Mouse (Mus musculus): ENCODE measurements around the gene Unc50. TPM values are rescaled to one million over a fixed set of nuclear protein-coding genes. Genes with fewer than 3 reads are reported as not detected.

The Unc50 gene
- polyA plus RNA-seq, 1 experiment, result 82.8 TPM

DNA sequence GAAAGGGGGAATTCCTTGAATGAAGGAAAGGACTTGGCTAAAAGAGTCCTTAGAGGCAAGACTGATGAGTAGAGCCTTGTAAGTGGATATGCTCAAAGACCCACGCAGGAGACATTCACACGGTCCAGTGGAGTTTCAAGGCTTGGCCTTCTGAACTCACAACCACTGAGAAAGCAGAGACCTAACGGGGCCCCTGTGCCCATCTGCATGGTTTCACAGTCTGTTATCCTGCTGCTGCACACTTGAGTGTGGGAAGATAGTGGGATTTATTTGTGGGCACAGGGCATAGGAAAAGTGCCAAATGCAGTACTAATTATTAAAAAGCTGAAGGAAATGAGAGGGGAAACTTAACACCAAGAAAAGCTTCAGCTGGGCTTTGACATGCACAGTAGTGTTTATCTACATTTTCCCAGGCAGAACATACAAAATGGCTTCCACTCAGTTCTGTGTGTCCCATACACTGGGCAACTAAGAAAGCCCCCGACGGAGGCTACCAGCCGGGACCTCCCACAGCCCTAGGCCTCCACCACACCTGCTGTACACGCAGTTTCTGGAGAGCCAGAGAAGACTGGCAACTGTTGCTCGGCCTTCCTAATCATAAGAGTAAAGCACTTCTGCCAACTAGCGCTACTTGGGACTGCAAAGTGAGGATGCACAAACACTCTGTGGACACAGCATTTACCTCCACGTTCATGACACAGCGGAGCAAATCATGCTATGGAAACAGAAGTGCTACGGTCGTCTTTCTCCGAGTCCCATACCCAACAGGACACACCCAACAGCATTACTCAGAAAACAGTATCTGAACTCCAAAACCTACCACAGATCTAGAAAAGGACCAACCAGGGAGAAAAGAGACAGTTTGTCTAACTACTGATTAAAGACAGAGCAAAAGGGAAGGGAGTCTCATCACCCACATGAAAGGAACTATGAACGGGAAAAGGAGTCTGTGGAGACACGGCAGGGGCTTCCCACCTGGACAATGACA is 13.2 kb downstream of the Unc50 start:
- H3K4me3 ChIP-seq (ENCODE audit: insufficient read depth, low read length), result no peak overlapping the region
- no peaks in the 10 kb centered on the region for H3K4me1 ChIP-seq (ENCODE audit: control insufficient read depth, insufficient read depth, low read length)
- no peak overlapping the region for H3K27ac ChIP-seq (ENCODE audit: insufficient read depth, low read length)
- TF ChIP-seq CTCF (IDR thresholded peaks at IDR 0.05; ENCODE audit: borderline replicate concordance, insufficient read depth, low read length) (no peak), POLR2A (IDR thresholded peaks at IDR 0.05; ENCODE audit: low read depth, low read length) (no peak)

DNA sequence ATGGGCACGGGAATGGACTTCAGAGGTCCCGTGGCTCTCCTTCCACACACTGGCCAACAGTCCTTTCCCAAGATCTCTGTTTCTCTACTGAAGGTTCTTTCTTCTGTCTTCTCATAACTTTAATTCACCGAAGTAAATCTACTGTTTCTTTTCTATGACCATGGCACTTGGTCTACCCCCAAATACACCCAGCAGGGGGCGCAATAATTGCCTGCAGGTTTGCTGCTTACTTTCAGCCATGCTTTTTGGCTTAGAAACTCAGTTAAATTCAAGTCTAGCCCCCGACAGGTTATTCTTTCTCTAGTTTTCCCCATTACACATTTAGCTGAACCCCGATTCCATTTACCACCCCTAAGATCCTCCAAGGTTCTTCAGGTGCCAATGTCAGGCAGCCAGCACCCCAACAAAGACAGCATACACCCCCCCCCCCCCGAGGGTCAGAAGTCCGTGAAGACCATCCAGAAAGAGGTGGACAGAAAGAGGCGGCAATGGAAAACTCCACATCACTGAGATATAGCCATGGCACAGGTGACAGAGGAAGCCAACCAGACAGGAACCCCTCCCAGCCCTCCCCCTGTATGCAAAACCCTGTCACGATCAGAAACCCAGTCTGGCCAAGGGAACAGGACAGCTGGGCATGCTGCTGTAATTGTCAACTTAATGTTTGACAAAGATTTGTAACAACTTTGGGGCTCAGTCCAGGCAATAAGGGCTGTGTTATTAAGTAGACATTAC is 18.6 kb downstream of the Unc50 start:
- no peak for TF ChIP-seq CTCF (IDR thresholded peaks at IDR 0.05; ENCODE audit: borderline replicate concordance, insufficient read depth, low read length)
- no peak overlapping the region for H3K27ac ChIP-seq (ENCODE audit: insufficient read depth, low read length)
- H3K4me1 ChIP-seq (ENCODE audit: control insufficient read depth, insufficient read depth, low read length), result no peaks in the 10 kb centered on the region
- H3K4me3 ChIP-seq (ENCODE audit: insufficient read depth, low read length), result no peak overlapping the region

DNA sequence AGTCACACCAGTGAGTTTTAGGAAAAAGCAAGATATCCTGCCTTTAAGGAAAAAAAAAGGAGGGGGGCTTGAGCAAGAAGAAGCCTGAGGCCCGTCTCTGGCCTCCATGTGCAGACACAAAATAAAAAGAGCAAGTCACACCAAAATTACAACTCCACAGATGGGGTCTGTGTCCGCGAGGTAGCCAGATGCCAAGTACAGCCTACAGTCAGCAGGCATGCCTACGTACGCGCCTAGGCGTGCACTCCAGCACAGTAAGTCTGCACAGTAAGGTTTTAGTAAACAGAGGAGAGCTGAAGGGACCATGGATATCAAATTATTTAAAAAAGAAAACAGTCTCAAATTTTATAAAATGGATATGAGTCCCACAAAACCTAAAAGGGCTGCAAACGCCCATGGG is 21.3 kb downstream of the Unc50 start:
- Histone ChIP-seq H3K27ac (ENCODE audit: insufficient read depth, low read length) (no peak overlapping the region), H3K4me3 (ENCODE audit: insufficient read depth, low read length) (no peak overlapping the region), H3K4me1 (ENCODE audit: control insufficient read depth, insufficient read depth, low read length) (no peaks in the 10 kb centered on the region)
- TF ChIP-seq POLR2A (IDR thresholded peaks at IDR 0.05; ENCODE audit: low read depth, low read length), result no peak
- no peak for TF ChIP-seq CTCF (IDR thresholded peaks at IDR 0.05; ENCODE audit: borderline replicate concordance, insufficient read depth, low read length)

DNA sequence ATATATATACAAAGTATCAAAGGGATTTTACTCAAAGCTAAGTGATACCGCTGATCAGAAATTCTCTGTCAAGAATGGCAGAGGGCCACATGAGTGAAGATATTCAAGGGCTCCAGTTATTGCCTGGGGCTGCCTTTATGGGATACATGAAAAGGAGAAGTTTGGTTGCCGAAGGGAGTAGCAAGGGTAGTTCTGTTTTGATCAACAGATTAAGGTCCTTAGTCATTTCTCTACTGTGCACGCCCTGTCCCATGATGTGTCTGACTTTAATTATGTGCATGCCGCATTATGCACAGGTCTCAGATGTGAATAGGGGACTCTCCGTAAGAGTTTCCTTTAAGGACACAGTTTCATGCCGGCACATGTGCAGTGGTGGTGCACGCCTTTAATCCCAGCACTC is 27.6 kb downstream of the Unc50 start:
- no peak overlapping the region for H3K4me3 ChIP-seq (ENCODE audit: insufficient read depth, low read length)
- no peaks in the 10 kb centered on the region for H3K4me1 ChIP-seq (ENCODE audit: control insufficient read depth, insufficient read depth, low read length)
- TF ChIP-seq POLR2A (IDR thresholded peaks at IDR 0.05; ENCODE audit: low read depth, low read length), result no peak
- TF ChIP-seq CTCF (IDR thresholded peaks at IDR 0.05; ENCODE audit: borderline replicate concordance, insufficient read depth, low read length), result no peak
- no peak overlapping the region for H3K27ac ChIP-seq (ENCODE audit: insufficient read depth, low read length)

DNA sequence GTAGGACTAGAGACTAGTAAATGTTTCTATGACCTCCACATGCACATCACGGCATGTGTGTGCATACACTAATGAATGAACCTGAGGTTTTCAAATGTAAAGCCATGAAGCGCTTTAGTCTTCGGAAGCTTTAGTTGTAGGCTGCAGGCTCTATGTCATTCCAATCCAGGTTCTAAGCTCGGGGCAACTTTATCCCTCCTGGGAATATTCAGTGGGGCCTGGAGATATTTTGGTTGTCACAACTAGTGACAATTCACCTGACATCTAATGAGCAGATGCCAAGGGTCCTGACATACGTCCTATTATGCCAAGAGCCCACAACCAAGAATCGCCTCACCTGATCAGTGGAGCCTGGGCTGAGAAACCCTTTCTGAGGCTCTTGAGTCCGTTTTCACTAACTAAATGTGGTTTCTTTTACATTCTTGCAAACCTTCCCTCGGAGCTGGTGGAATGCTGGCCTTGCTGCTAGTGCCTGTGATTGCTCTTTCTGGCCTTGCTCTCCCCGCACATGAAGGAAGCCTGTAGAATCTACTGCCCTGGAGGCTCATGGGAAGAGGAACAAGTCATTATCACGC is 35.0 kb downstream of the Unc50 start:
- TF ChIP-seq POLR2A (IDR thresholded peaks at IDR 0.05; ENCODE audit: low read depth, low read length), result no peak
- TF ChIP-seq CTCF (IDR thresholded peaks at IDR 0.05; ENCODE audit: borderline replicate concordance, insufficient read depth, low read length), result no peak
- Histone ChIP-seq H3K27ac (ENCODE audit: insufficient read depth, low read length) (no peak overlapping the region), H3K4me3 (ENCODE audit: insufficient read depth, low read length) (no peak overlapping the region), H3K4me1 (ENCODE audit: control insufficient read depth, insufficient read depth, low read length) (no peaks in the 10 kb centered on the region)

DNA sequence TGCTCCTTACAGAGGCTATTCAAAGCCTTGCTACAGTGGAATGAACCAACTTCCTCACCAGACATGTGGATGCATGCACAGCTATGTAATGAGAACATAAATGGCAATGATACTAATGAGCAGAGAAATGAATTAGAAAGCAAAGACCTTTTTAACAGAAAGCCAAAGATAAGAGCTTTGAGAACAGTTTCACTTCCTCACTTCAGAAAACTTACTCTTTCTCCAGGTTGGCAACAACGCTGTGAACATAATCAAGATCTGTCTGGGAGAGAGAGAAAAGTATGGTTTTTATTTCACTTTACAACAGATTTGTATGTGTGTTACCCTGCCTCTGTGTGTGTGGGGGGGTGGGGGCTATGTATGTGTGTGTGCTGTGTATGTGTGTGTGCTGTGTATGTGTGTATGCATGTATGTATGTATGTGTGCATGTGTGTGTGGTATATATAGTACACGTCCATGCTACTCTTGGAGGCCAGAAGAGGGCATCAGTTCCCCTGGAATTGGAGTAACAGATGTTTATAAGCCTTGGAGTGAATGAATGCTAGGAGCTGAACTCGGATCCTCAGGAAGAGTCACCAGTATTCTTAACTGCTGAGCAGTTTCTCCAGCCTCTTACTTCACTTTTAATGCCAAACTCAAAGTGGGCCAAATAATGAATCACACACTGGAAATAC is 36.5 kb downstream of the Unc50 start:
- Histone ChIP-seq H3K4me1 (ENCODE audit: control insufficient read depth, insufficient read depth, low read length) (no peaks in the 10 kb centered on the region), H3K4me3 (ENCODE audit: insufficient read depth, low read length) (no peak overlapping the region), H3K27ac (ENCODE audit: insufficient read depth, low read length) (no peak overlapping the region)
- no peak for TF ChIP-seq CTCF (IDR thresholded peaks at IDR 0.05; ENCODE audit: borderline replicate concordance, insufficient read depth, low read length)
- TF ChIP-seq POLR2A (IDR thresholded peaks at IDR 0.05; ENCODE audit: low read depth, low read length), result no peak

DNA sequence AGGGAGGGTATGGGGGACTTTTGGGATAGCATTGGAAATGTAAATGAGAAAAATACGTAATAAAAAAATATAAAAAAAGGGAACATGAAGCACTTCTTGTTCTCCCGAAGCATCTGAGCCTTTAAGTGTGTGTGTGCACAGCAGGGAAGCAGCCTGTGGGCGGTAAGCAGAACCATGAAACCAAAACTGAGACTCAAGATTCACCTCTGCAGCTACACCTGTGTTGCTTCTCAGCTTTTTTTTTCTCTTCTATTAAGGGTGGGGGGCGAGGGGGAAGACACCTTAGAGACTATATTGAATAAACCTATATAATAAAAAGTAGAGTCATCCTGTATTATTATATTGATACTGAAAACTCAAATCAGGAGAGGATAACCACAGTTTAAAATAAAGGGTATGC is 37.9 kb downstream of the Unc50 start:
- Histone ChIP-seq H3K27ac (ENCODE audit: insufficient read depth, low read length) (no peak overlapping the region), H3K4me1 (ENCODE audit: control insufficient read depth, insufficient read depth, low read length) (no peaks in the 10 kb centered on the region), H3K4me3 (ENCODE audit: insufficient read depth, low read length) (no peak overlapping the region)
- TF ChIP-seq CTCF (IDR thresholded peaks at IDR 0.05; ENCODE audit: borderline replicate concordance, insufficient read depth, low read length) (no peak), POLR2A (IDR thresholded peaks at IDR 0.05; ENCODE audit: low read depth, low read length) (no peak)

DNA sequence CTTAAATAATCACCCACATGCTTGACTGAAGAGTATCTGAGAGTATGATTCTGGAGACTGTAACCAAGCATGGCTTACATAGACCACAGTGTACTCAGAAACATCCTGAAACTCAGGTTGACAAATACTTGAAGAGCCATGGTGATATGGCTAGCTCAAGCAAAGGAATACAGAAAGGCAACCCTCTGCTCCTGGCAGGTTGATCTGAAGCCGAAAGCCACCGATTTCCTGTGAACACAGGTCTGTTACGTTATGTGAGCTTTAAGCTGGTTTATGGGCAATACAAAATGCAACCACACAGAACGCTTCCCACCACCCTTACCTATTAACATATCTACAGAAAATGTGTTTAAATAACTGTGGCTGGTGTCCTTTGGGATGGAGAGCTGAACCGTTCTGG is 39.1 kb downstream of the Unc50 start:
- H3K4me3 ChIP-seq (ENCODE audit: insufficient read depth, low read length), result no peak overlapping the region
- no peaks in the 10 kb centered on the region for H3K4me1 ChIP-seq (ENCODE audit: control insufficient read depth, insufficient read depth, low read length)
- no peak overlapping the region for H3K27ac ChIP-seq (ENCODE audit: insufficient read depth, low read length)
- TF ChIP-seq POLR2A (IDR thresholded peaks at IDR 0.05; ENCODE audit: low read depth, low read length), result no peak
- TF ChIP-seq CTCF (IDR thresholded peaks at IDR 0.05; ENCODE audit: borderline replicate concordance, insufficient read depth, low read length), result no peak

Data from embryonic fibroblast, embryonic 13.5 days (primary cell).